Mouse (Mus musculus) limb, embryonic 11.5 days (tissue): ENCODE measurements around the gene Jmjd4. TPM values are rescaled to one million over a fixed set of nuclear protein-coding genes. Genes with fewer than 3 reads are reported as not detected.
A peak's percentile ranks its signal among the peaks of the same experiment; 100 is the strongest.

Experiments used
- ATAC-seq: fragments of 200-750 bp; cut with Nextera tagmentation; 2 replicates; pipeline ENCODE4 v1.8.0; 2017; ENCODE audit warnings: low read depth; ENCODE audit not compliant: insufficient number of reproducible peaks, low FRiP score, low TSS enrichment
- DNase-seq: peaks from one replicate; pipeline ENCODE4 v3.0.0-alpha.2; 2015; ENCODE audit warnings: low spot score
- H3K27ac ChIP-seq: fragments of 300-500 bp; sonication (generic); replicated peaks from 2 replicates; pipeline ENCODE4 v1.5.1; 2014; ENCODE audit warnings: low read depth, mild to moderate bottlenecking, low read length
- H3K27me3 ChIP-seq: fragments of 300-500 bp; sonication (generic); 2 replicates; pipeline ENCODE4 v1.6.1; 2014; ENCODE audit warnings: mild to moderate bottlenecking, low read length, mixed read lengths; ENCODE audit not compliant: control insufficient read depth, insufficient read depth
- H3K36me3 ChIP-seq: fragments of 300-500 bp; sonication (generic); 2 replicates; pipeline ENCODE4 v1.6.1; 2014; ENCODE audit warnings: mild to moderate bottlenecking, low read length, moderate library complexity, mixed read lengths; ENCODE audit not compliant: control insufficient read depth, insufficient read depth
- H3K4me1 ChIP-seq: fragments of 300-500 bp; sonication (generic); 2 replicates; pipeline ENCODE4 v1.6.1; 2014; ENCODE audit warnings: low read length, mixed read lengths; ENCODE audit not compliant: control insufficient read depth, insufficient read depth
- H3K4me2 ChIP-seq: fragments of 300-500 bp; sonication (generic); 2 replicates; pipeline ENCODE4 v1.6.1; 2014; ENCODE audit warnings: low read depth, mild to moderate bottlenecking, moderate library complexity; ENCODE audit not compliant: severe bottlenecking
- H3K4me3 ChIP-seq: fragments of 300-500 bp; sonication (generic); 2 replicates; pipeline ENCODE4 v1.5.1; 2014; ENCODE audit warnings: low read depth, low read length
- H3K9ac ChIP-seq: fragments of 300-500 bp; sonication (generic); 2 replicates; pipeline ENCODE4 v1.6.1; 2014; ENCODE audit warnings: mild to moderate bottlenecking, low read length
- H3K9me3 ChIP-seq: fragments of 300-500 bp; sonication (generic); 2 replicates; pipeline ENCODE4 v1.6.1; 2016; ENCODE audit warnings: low read length; ENCODE audit not compliant: control insufficient read depth
- WGBS: fragments of 180-500 bp; shearing (Covaris S2); extraction: QIAGEN DNeasy Blood & Tissue Kit; methylation state at CpG from one replicate; pipeline ENCODE4 v1.1.7; 2014; 5-methylcytosine and 5-hydroxymethylcytosine counted together
- polyA plus RNA-seq: library from polyadenylated mRNA; unstranded; fragments of >200 nt; fragmentation: Nextera tagmentation; extraction: Ambion mirVana; gene quantifications from 2 replicates; pipeline ENCODE4 v1.2.1, GENCODE M21; 2014

Gene Jmjd4
- polyA plus RNA-seq, 1 experiment from 2014 or later, result 19.1 TPM

GRCm38 (mm10) chr11:59421967-59422366 is 27.9 kb upstream of the Jmjd4 start:
- no peak overlapping the region for H3K27ac ChIP-seq
- H3K4me1 ChIP-seq, result no peaks in the 10 kb centered on the region
- H3K9me3 ChIP-seq, result no peaks in the 10 kb centered on the region
- DNase-seq (no peak), ATAC-seq (no peak)
- WGBS, result 90% methylated on average over 2 of the region's 2 CpGs
- H3K36me3 ChIP-seq, result peaks cover 12% of the 10 kb centered on the region
- no peak overlapping the region for H3K4me2 ChIP-seq
- no peak overlapping the region for H3K4me3 ChIP-seq
- H3K27me3 ChIP-seq, result no peaks in the 10 kb centered on the region
- no peak overlapping the region for H3K9ac ChIP-seq

GRCm38 (mm10) chr11:59423010-59423588 is 26.7 kb upstream of the Jmjd4 start:
- peaks cover 19% of the 10 kb centered on the region for H3K36me3 ChIP-seq
- H3K27me3 ChIP-seq, result no peaks in the 10 kb centered on the region
- H3K9me3 ChIP-seq, result no peaks in the 10 kb centered on the region
- no peaks in the 10 kb centered on the region for H3K4me1 ChIP-seq
- no peak overlapping the region for H3K9ac ChIP-seq
- no peak overlapping the region for H3K4me3 ChIP-seq
- no peak for ATAC-seq
- no peak for DNase-seq
- H3K27ac ChIP-seq, result no peak overlapping the region
- no peak overlapping the region for H3K4me2 ChIP-seq
- WGBS, result 70% methylated on average over 5 of the region's 5 CpGs

- ATAC-seq (no peak), DNase-seq (peak; percentile 26)
- Histone ChIP-seq H3K27me3 (no peaks in the 10 kb centered on the region), H3K27ac (no peak overlapping the region), H3K9ac (no peak overlapping the region; the same call in 1 of the 2 replicates), H3K36me3 (peaks cover 24% of the 10 kb centered on the region), H3K9me3 (no peaks in the 10 kb centered on the region), H3K4me3 (no peak overlapping the region), H3K4me1 (no peaks in the 10 kb centered on the region), H3K4me2 (no peak overlapping the region)
- 68% methylated on average over 7 of the region's 7 CpGs for WGBS
Measured at GRCm38 (mm10) chr11:59425671-59426101, 24.2 kb upstream of the Jmjd4 start.

- no peaks in the 10 kb centered on the region for H3K4me1 ChIP-seq
- H3K9ac ChIP-seq, result no peak overlapping the region
- 88% methylated on average over 9 of the region's 9 CpGs for WGBS
- H3K4me2 ChIP-seq, result no peak overlapping the region
- no peak overlapping the region for H3K27ac ChIP-seq
- DNase-seq, result no peak
- H3K36me3 ChIP-seq, result peaks cover 17% of the 10 kb centered on the region
- no peak overlapping the region for H3K4me3 ChIP-seq
- ATAC-seq, result no peak
- no peaks in the 10 kb centered on the region for H3K9me3 ChIP-seq
- no peaks in the 10 kb centered on the region for H3K27me3 ChIP-seq
Measured at GRCm38 (mm10) chr11:59428057-59428660, 21.7 kb upstream of the Jmjd4 start.

GRCm38 (mm10) chr11:59429959-59430358 is 19.9 kb upstream of the Jmjd4 start:
- Histone ChIP-seq H3K4me3 (no peak overlapping the region), H3K4me2 (no peak overlapping the region), H3K27ac (no peak overlapping the region), H3K9ac (no peak overlapping the region), H3K9me3 (no peaks in the 10 kb centered on the region), H3K4me1 (no peaks in the 10 kb centered on the region), H3K36me3 (peaks cover 15% of the 10 kb centered on the region), H3K27me3 (no peaks in the 10 kb centered on the region)
- DNase-seq, result no peak
- 90% methylated on average over 1 of the region's 1 CpGs for WGBS
- ATAC-seq, result no peak

GRCm38 (mm10) chr11:59432261-59432660 is 17.6 kb upstream of the Jmjd4 start:
- H3K4me2 ChIP-seq, result no peak overlapping the region
- no peak for DNase-seq
- H3K4me3 ChIP-seq, result no peak overlapping the region
- ATAC-seq, result no peak
- H3K27ac ChIP-seq, result no peak overlapping the region
- no peaks in the 10 kb centered on the region; the same call in 1 of the 2 replicates for H3K9me3 ChIP-seq
- no peaks in the 10 kb centered on the region for H3K27me3 ChIP-seq
- no peak overlapping the region for H3K9ac ChIP-seq
- WGBS, result 82% methylated on average over 3 of the region's 3 CpGs
- H3K4me1 ChIP-seq, result no peaks in the 10 kb centered on the region
- H3K36me3 ChIP-seq, result peaks cover 10% of the 10 kb centered on the region

GRCm38 (mm10) chr11:59437954-59438353 is 11.9 kb upstream of the Jmjd4 start:
- H3K36me3 ChIP-seq, result peaks cover 8% of the 10 kb centered on the region
- H3K4me1 ChIP-seq, result no peaks in the 10 kb centered on the region
- H3K4me2 ChIP-seq, result no peak overlapping the region
- 96% methylated on average over 12 of the region's 12 CpGs for WGBS
- ATAC-seq (no peak), DNase-seq (no peak)
- H3K4me3 ChIP-seq, result no peak overlapping the region
- H3K27me3 ChIP-seq, result no peaks in the 10 kb centered on the region
- H3K9me3 ChIP-seq, result no peaks in the 10 kb centered on the region; the same call in 1 of the 2 replicates
- H3K9ac ChIP-seq, result no peak overlapping the region
- no peak overlapping the region for H3K27ac ChIP-seq

- Histone ChIP-seq H3K4me2 (no peak overlapping the region), H3K36me3 (peaks cover under 1% of the 10 kb centered on the region), H3K27me3 (no peaks in the 10 kb centered on the region), H3K4me3 (no peak overlapping the region), H3K4me1 (no peaks in the 10 kb centered on the region), H3K9me3 (no peaks in the 10 kb centered on the region), H3K27ac (no peak overlapping the region), H3K9ac (no peak overlapping the region)
- DNase-seq (no peak), ATAC-seq (no peak)
Measured at GRCm38 (mm10) chr11:59443102-59443501, 6.7 kb upstream of the Jmjd4 start.
